10 mouse cellular contexts compared by ENCODE assay signal in genomic region chr2:24386158-24386963, GRCm38 (mm10). TPM values are rescaled to one million over a fixed set of nuclear protein-coding genes. Genes with fewer than 3 reads are reported as not detected.
A peak's percentile ranks its signal among the peaks of the same experiment; 100 is the strongest.
DNase-seq lines count a peak whose midpoint lies in the region; ATAC-seq and TF ChIP-seq lines count a peak whose summit lies in the region.
"Had no signal": no experiment of that assay in that cellular context is flagged by ENCODE, and none has a peak within 500 bp of the region (broad histone marks: within the 10 kb centered on the region; RNA-seq: fewer than 3 reads in every experiment).

No protein-coding gene starts in this region.

- no peak for TF ChIP-seq CTCF in lung, embryonic 14.5 days (IDR thresholded peaks at IDR 0.05; ENCODE audit: low read depth)
- no peak for TF ChIP-seq CTCF in cerebellum, adult 2 months (IDR thresholded peaks at IDR 0.05; ENCODE audit: borderline replicate concordance, insufficient read depth, low read depth, low read length)

- peaks cover 70% of the 10 kb centered on the region for H3K4me1 ChIP-seq in erythroblast, embryonic 14.5 days (ENCODE audit: control insufficient read depth)
- H3K4me1 ChIP-seq in brown adipose tissue, adult 24 weeks (ENCODE audit: control insufficient read depth, insufficient read depth, insufficient read length, low read length), result no peaks in the 10 kb centered on the region
- no peaks in the 10 kb centered on the region for H3K4me1 ChIP-seq in lung, embryonic 14.5 days (ENCODE audit: insufficient read depth)
- H3K4me1 ChIP-seq in cerebellum, adult 2 months (ENCODE audit: control insufficient read depth, insufficient read depth, low read length), result no peaks in the 10 kb centered on the region

- TF ChIP-seq POLR2A in cerebellum, adult 2 months (IDR thresholded peaks at IDR 0.05; ENCODE audit: borderline replicate concordance, insufficient read depth, low read length), result no peak

- no peak overlapping the region for H3K4me2 ChIP-seq in lung, embryonic 14.5 days

- ATAC-seq in erythroblast, adult 5-6 weeks (replicated peaks; ENCODE audit: low FRiP score, poor library complexity, severe bottlenecking), result no peak
- ATAC-seq in lung, embryonic 14.5 days (ENCODE audit: insufficient read depth), result no peak

- peaks cover 7% of the 10 kb centered on the region for H3K36me3 ChIP-seq in erythroblast, embryonic 14.5 days (ENCODE audit: control insufficient read depth)
- no peaks in the 10 kb centered on the region for H3K36me3 ChIP-seq in lung, embryonic 14.5 days (ENCODE audit: insufficient read depth)

- no peaks in the 10 kb centered on the region for H3K27me3 ChIP-seq in erythroblast, embryonic 14.5 days (ENCODE audit: control insufficient read depth)
- H3K27me3 ChIP-seq in lung, embryonic 14.5 days (ENCODE audit: insufficient read depth, low read length), result no peaks in the 10 kb centered on the region
- no peaks in the 10 kb centered on the region for H3K27me3 ChIP-seq in cerebellum, adult 2 months (ENCODE audit: control insufficient read depth, insufficient read depth, low read length)

- peak overlapping the region; percentile 66 for H3K4me3 ChIP-seq in erythroblast, embryonic 14.5 days (replicated peaks)
- peak overlapping the region; percentile 44 for H3K4me3 ChIP-seq in brown adipose tissue, adult 24 weeks (ENCODE audit: insufficient read depth, low read depth, low read length)
- peak overlapping the region; percentile 6; the same call in 1 of the 2 replicates for H3K4me3 ChIP-seq in lung, embryonic 14.5 days (ENCODE audit: low read depth, low read length)
- H3K4me3 ChIP-seq in cerebellum, adult 2 months (replicated peaks; ENCODE audit: insufficient read depth, low read depth, low read length), result no peak overlapping the region

- H3K9me3 ChIP-seq in erythroblast, embryonic 14.5 days (ENCODE audit: control insufficient read depth, low read length), result no peaks in the 10 kb centered on the region
- H3K9me3 ChIP-seq in lung, embryonic 14.5 days (ENCODE audit: low read depth, low read length), result no peaks in the 10 kb centered on the region

- H3K9ac ChIP-seq in lung, embryonic 14.5 days, result no peak overlapping the region

- 0 out of 2 replicates have a peak overlapping the region, but pooled peaks have one; percentile 18 for H3K27ac ChIP-seq in brown adipose tissue, adult 24 weeks (replicated peaks; ENCODE audit: low read depth, low read length)
- no peak overlapping the region for H3K27ac ChIP-seq in lung, embryonic 14.5 days (ENCODE audit: low read depth)
- no peak overlapping the region for H3K27ac ChIP-seq in cerebellum, adult 2 months (ENCODE audit: insufficient read depth, low read length)

- 77% methylated on average over 21 of the region's 21 CpGs for WGBS in lung, embryonic 14.5 days
- WGBS in cerebellum, adult 2 months, result 88% methylated on average over 21 of the region's 21 CpGs

- DNase-seq in lung, embryonic 14.5 days, result no peak
- peak; percentile 49 to 55 for DNase-seq in spleen, postnatal 14 days (ENCODE audit: low spot score in 2 of 2)
- DNase-seq in cerebellum, adult 2 months, result no peak
- DNase-seq in kidney, postnatal 4 days, result no peak
- no peak for DNase-seq in cerebellum, adult 9-11 months
- DNase-seq: cerebellum, adult 11-12 months had no signal

RNA-seq across cellular contexts. Expression of gene Psd4, which starts 19.0 kb away (rescaled TPM):
- polyA plus RNA-seq in erythroblast, embryonic 14.5 days (2012), result 0.51 and 0.54 TPM in 2 replicates
- 5.6 and 8.4 TPM in 2 replicates for total RNA-seq in erythroblast, adult 5-6 weeks (2015; ENCODE audit: low replicate concordance)
- 15.3 and 26.3 TPM in 2 replicates for total RNA-seq in erythroblast, adult 5-6 weeks (2017; ENCODE audit: low replicate concordance)
- 0.54 and 1.2 TPM in 2 replicates for polyA plus RNA-seq in brown adipose tissue, adult 24 weeks (2012; ENCODE audit: insufficient read depth, insufficient read length, missing spikeins)
- polyA plus RNA-seq in lung, embryonic 14.5 days (2014; fragmentation: Nextera tagmentation; extraction: Ambion mirVana), result 0.79 and 1.8 TPM in 2 replicates
- 0.30 and 0.79 TPM in 2 replicates for polyA plus RNA-seq in cerebellum, adult 2 months (2012; rRNA removed)

RNA-seq across cellular contexts. Expression of gene Il1rn, which starts 49.7 kb away (rescaled TPM):
- polyA plus RNA-seq in erythroblast, embryonic 14.5 days (2012), result not detected in 2 replicates
- 10.7 and 15.4 TPM in 2 replicates for total RNA-seq in erythroblast, adult 5-6 weeks (2015; ENCODE audit: low replicate concordance)
- 3.9 and 8.9 TPM in 2 replicates for total RNA-seq in erythroblast, adult 5-6 weeks (2017; ENCODE audit: low replicate concordance)
- polyA plus RNA-seq in brown adipose tissue, adult 24 weeks (2012; ENCODE audit: insufficient read depth, insufficient read length, missing spikeins), result 1.1 and 2.0 TPM in 2 replicates
- polyA plus RNA-seq in lung, embryonic 14.5 days (2014; fragmentation: Nextera tagmentation; extraction: Ambion mirVana), result 0.09 and 0.35 TPM in 2 replicates
- not detected in 2 replicates for polyA plus RNA-seq in cerebellum, adult 2 months (2012; rRNA removed)
- polyA plus RNA-seq: neural tube, embryonic 11.5 days had no signal

Comparison
In these comparisons a context has a peak if more than half of its experiments do, and no peak if none do; other contexts are left out.
1. DNase-seq: peak in spleen, postnatal 14 days (2 of 2); none in lung, embryonic 14.5 days (single experiment), cerebellum, adult 2 months (0 of 2), kidney, postnatal 4 days (0 of 2) and cerebellum, adult 9-11 months (single experiment).